Mouse (Mus musculus): ENCODE measurements at regions not wholly inside any gene's neighbourhood (a gene's known extent, or its start where the extent isn't known, plus 50 kb on each side); places are given as distances from the start of the nearest gene placed in this dataset.
"Not testable (repeated sequence)": the region's sequence is repeated elsewhere in the genome, so short reads cannot be mapped to it uniquely, and the experiment has no call there.

GRCm38 (mm10) chr3:155742421-155742820 is 649.2 kb downstream of the Lrriq3 start:
- ATAC-seq (no peak), DNase-seq (no peak)
- no peaks in the 10 kb centered on the region for H3K4me1 ChIP-seq (ENCODE audit: insufficient read depth)
- WGBS (ENCODE audit: insufficient replicate concordance), result 94% methylated on average over 2 of the region's 2 CpGs
- no peaks in the 10 kb centered on the region for H3K27me3 ChIP-seq (ENCODE audit: insufficient read depth, low read length)
- H3K27ac ChIP-seq (ENCODE audit: low read depth), result no peak overlapping the region
- no peaks in the 10 kb centered on the region for H3K9me3 ChIP-seq (ENCODE audit: low read length)
- H3K4me3 ChIP-seq (ENCODE audit: low read depth, low read length), result no peak overlapping the region
- H3K36me3 ChIP-seq (replicated peaks; ENCODE audit: insufficient read depth, low read length), result no peaks in the 10 kb centered on the region
- H3K4me2 ChIP-seq (ENCODE audit: low read depth, low read length), result no peak overlapping the region
- no peak overlapping the region for H3K9ac ChIP-seq (replicated peaks)
- no peak for TF ChIP-seq CTCF (IDR thresholded peaks at IDR 0.05; ENCODE audit: low read depth)
- no peak for TF ChIP-seq EP300 (IDR thresholded peaks at IDR 0.05; ENCODE audit: low read depth)

- not testable (repeated sequence) for ATAC-seq; H3K36me3 ChIP-seq (replicated peaks; ENCODE audit: insufficient read depth, low read length); H3K4me3 ChIP-seq (ENCODE audit: low read depth, low read length); H3K27me3 ChIP-seq (ENCODE audit: insufficient read depth, low read length); H3K4me1 ChIP-seq (ENCODE audit: insufficient read depth); H3K4me2 ChIP-seq (ENCODE audit: low read depth, low read length); H3K9me3 ChIP-seq (ENCODE audit: low read length); DNase-seq; H3K9ac ChIP-seq (replicated peaks); H3K27ac ChIP-seq (ENCODE audit: low read depth)
- WGBS (ENCODE audit: insufficient replicate concordance), result 34% methylated on average over 1 of the region's 1 CpGs
Observed at GRCm38 (mm10) chr3:155746601-155747000, 653.4 kb downstream of the Lrriq3 start.

- Histone ChIP-seq H3K9me3 (ENCODE audit: low read length) (no peaks in the 10 kb centered on the region), H3K9ac (replicated peaks) (no peak overlapping the region), H3K27me3 (ENCODE audit: insufficient read depth, low read length) (no peaks in the 10 kb centered on the region), H3K4me3 (ENCODE audit: low read depth, low read length) (no peak overlapping the region), H3K4me1 (ENCODE audit: insufficient read depth) (no peaks in the 10 kb centered on the region), H3K4me2 (ENCODE audit: low read depth, low read length) (no peak overlapping the region), H3K36me3 (replicated peaks; ENCODE audit: insufficient read depth, low read length) (no peaks in the 10 kb centered on the region), H3K27ac (ENCODE audit: low read depth) (no peak overlapping the region)
- TF ChIP-seq CTCF (IDR thresholded peaks at IDR 0.05; ENCODE audit: low read depth) (no peak), EP300 (IDR thresholded peaks at IDR 0.05; ENCODE audit: low read depth) (no peak)
- ATAC-seq (no peak), DNase-seq (no peak)
Observed at GRCm38 (mm10) chr3:155747511-155747910, 654.3 kb downstream of the Lrriq3 start.

- Histone ChIP-seq H3K27ac (ENCODE audit: low read depth) (no peak overlapping the region), H3K36me3 (replicated peaks; ENCODE audit: insufficient read depth, low read length) (no peaks in the 10 kb centered on the region), H3K4me2 (ENCODE audit: low read depth, low read length) (no peak overlapping the region), H3K27me3 (ENCODE audit: insufficient read depth, low read length) (no peaks in the 10 kb centered on the region), H3K9me3 (ENCODE audit: low read length) (no peaks in the 10 kb centered on the region), H3K4me3 (ENCODE audit: low read depth, low read length) (no peak overlapping the region), H3K4me1 (ENCODE audit: insufficient read depth) (no peaks in the 10 kb centered on the region), H3K9ac (replicated peaks) (no peak overlapping the region)
- 83% methylated on average over 3 of the region's 3 CpGs for WGBS (ENCODE audit: insufficient replicate concordance)
- no peak for DNase-seq
- TF ChIP-seq EP300 (IDR thresholded peaks at IDR 0.05; ENCODE audit: low read depth), result no peak
- no peak for TF ChIP-seq CTCF (IDR thresholded peaks at IDR 0.05; ENCODE audit: low read depth)
- ATAC-seq, result no peak
Observed at GRCm38 (mm10) chr3:155757285-155757684, 664.1 kb downstream of the Lrriq3 start.

GRCm38 (mm10) chr3:155776019-155776418 is 682.8 kb downstream of the Lrriq3 start:
- no peak for TF ChIP-seq CTCF (IDR thresholded peaks at IDR 0.05; ENCODE audit: low read depth)
- TF ChIP-seq EP300 (IDR thresholded peaks at IDR 0.05; ENCODE audit: low read depth), result no peak
- H3K9ac ChIP-seq (replicated peaks), result no peak overlapping the region
- no peak overlapping the region for H3K4me2 ChIP-seq (ENCODE audit: low read depth, low read length)
- no peaks in the 10 kb centered on the region for H3K9me3 ChIP-seq (ENCODE audit: low read length)
- H3K36me3 ChIP-seq (replicated peaks; ENCODE audit: insufficient read depth, low read length), result no peaks in the 10 kb centered on the region
- DNase-seq (no peak), ATAC-seq (no peak)
- no peaks in the 10 kb centered on the region for H3K27me3 ChIP-seq (ENCODE audit: insufficient read depth, low read length)
- 61% methylated on average over 1 of the region's 1 CpGs for WGBS (ENCODE audit: insufficient replicate concordance)
- H3K4me3 ChIP-seq (ENCODE audit: low read depth, low read length), result no peak overlapping the region
- H3K27ac ChIP-seq (ENCODE audit: low read depth), result no peak overlapping the region
- no peaks in the 10 kb centered on the region for H3K4me1 ChIP-seq (ENCODE audit: insufficient read depth)

- H3K36me3 ChIP-seq (replicated peaks; ENCODE audit: insufficient read depth, low read length), result no peaks in the 10 kb centered on the region
- H3K4me3 ChIP-seq (ENCODE audit: low read depth, low read length), result no peak overlapping the region
- DNase-seq (no peak), ATAC-seq (no peak)
- no peak overlapping the region for H3K27ac ChIP-seq (ENCODE audit: low read depth)
- H3K27me3 ChIP-seq (ENCODE audit: insufficient read depth, low read length), result no peaks in the 10 kb centered on the region
- no peak for TF ChIP-seq CTCF (IDR thresholded peaks at IDR 0.05; ENCODE audit: low read depth)
- TF ChIP-seq EP300 (IDR thresholded peaks at IDR 0.05; ENCODE audit: low read depth), result no peak
- WGBS (ENCODE audit: insufficient replicate concordance), result 75% methylated on average over 1 of the region's 1 CpGs
- H3K9me3 ChIP-seq (ENCODE audit: low read length), result no peaks in the 10 kb centered on the region
- H3K4me2 ChIP-seq (ENCODE audit: low read depth, low read length), result no peak overlapping the region
- no peak overlapping the region for H3K9ac ChIP-seq (replicated peaks)
- H3K4me1 ChIP-seq (ENCODE audit: insufficient read depth), result no peaks in the 10 kb centered on the region
Observed at GRCm38 (mm10) chr3:155777025-155777424, 683.8 kb downstream of the Lrriq3 start.

GRCm38 (mm10) chr3:155815693-155816092 is 722.5 kb downstream of the Lrriq3 start:
- Histone ChIP-seq H3K9ac (replicated peaks) (no peak overlapping the region), H3K4me2 (ENCODE audit: low read depth, low read length) (no peak overlapping the region), H3K27me3 (ENCODE audit: insufficient read depth, low read length) (no peaks in the 10 kb centered on the region), H3K4me1 (ENCODE audit: insufficient read depth) (peaks cover 3% of the 10 kb centered on the region; the same call in 1 of the 2 replicates), H3K4me3 (ENCODE audit: low read depth, low read length) (no peak overlapping the region), H3K27ac (ENCODE audit: low read depth) (no peak overlapping the region), H3K36me3 (replicated peaks; ENCODE audit: insufficient read depth, low read length) (no peaks in the 10 kb centered on the region), H3K9me3 (ENCODE audit: low read length) (no peaks in the 10 kb centered on the region)
- TF ChIP-seq CTCF (IDR thresholded peaks at IDR 0.05; ENCODE audit: low read depth), result no peak
- no peak for TF ChIP-seq EP300 (IDR thresholded peaks at IDR 0.05; ENCODE audit: low read depth)
- ATAC-seq, result peak; percentile 50; the same call in 1 of the 2 replicates
- DNase-seq, result no peak
- WGBS (ENCODE audit: insufficient replicate concordance), result 36% methylated on average over 2 of the region's 2 CpGs

Data from liver, postnatal 0 days (tissue).